Mouse (Mus musculus): ENCODE measurements at regions not wholly inside any gene's neighbourhood (a gene's known extent, or its start where the extent isn't known, plus 50 kb on each side); places are given as distances from the start of the nearest gene placed in this dataset.
A peak's percentile ranks its signal among the peaks of the same experiment; 100 is the strongest.

- ATAC-seq (ENCODE audit: insufficient number of reproducible peaks, insufficient read depth, low FRiP score, low read depth): peak; percentile 81
- Histone ChIP-seq H3K4me3 (ENCODE audit: low read depth, low read length) (no peak overlapping the region), H3K27ac (ENCODE audit: low read length) (no peak overlapping the region), H3K4me1 (ENCODE audit: control insufficient read depth, insufficient read depth, low read length) (0 out of 2 replicates have a peak, but pooled peaks cover 5% of the 10 kb centered on the region), H3K9me3 (ENCODE audit: control insufficient read depth, low read depth, low read length) (no peaks in the 10 kb centered on the region), H3K9ac (replicated peaks; ENCODE audit: low read depth, low read length) (no peak overlapping the region), H3K4me2 (replicated peaks; ENCODE audit: low read depth, low read length) (no peak overlapping the region), H3K27me3 (ENCODE audit: control insufficient read depth, insufficient read depth, low read length) (no peaks in the 10 kb centered on the region), H3K36me3 (ENCODE audit: control insufficient read depth, insufficient read depth, low read length) (no peaks in the 10 kb centered on the region)
- 74% methylated on average over 3 of the region's 3 CpGs for WGBS
Measured at GRCm38 (mm10) chr12:25169611-25170010, 72.7 kb upstream of the Id2 start.

GRCm38 (mm10) chr12:25168213-25168545, 71.2 kb upstream of the Id2 start:
- H3K9ac ChIP-seq (replicated peaks; ENCODE audit: low read depth, low read length): no peak overlapping the region
- H3K4me1 ChIP-seq (ENCODE audit: control insufficient read depth, insufficient read depth, low read length): peaks cover 9% of the 10 kb centered on the region; the same call in 1 of the 2 replicates
- no peaks in the 10 kb centered on the region for H3K27me3 ChIP-seq (ENCODE audit: control insufficient read depth, insufficient read depth, low read length)
- H3K27ac ChIP-seq (ENCODE audit: low read length): no peak overlapping the region
- no peak for ATAC-seq (ENCODE audit: insufficient number of reproducible peaks, insufficient read depth, low FRiP score, low read depth)
- no peak overlapping the region for H3K4me2 ChIP-seq (replicated peaks; ENCODE audit: low read depth, low read length)
- H3K4me3 ChIP-seq (ENCODE audit: low read depth, low read length): no peak overlapping the region
- no peaks in the 10 kb centered on the region for H3K9me3 ChIP-seq (ENCODE audit: control insufficient read depth, low read depth, low read length)
- H3K36me3 ChIP-seq (ENCODE audit: control insufficient read depth, insufficient read depth, low read length): no peaks in the 10 kb centered on the region
- WGBS: 59% methylated on average over 5 of the region's 5 CpGs

GRCm38 (mm10) chr12:25167504-25168212, 70.7 kb upstream of the Id2 start:
- no peak for ATAC-seq (ENCODE audit: insufficient number of reproducible peaks, insufficient read depth, low FRiP score, low read depth)
- H3K36me3 ChIP-seq (ENCODE audit: control insufficient read depth, insufficient read depth, low read length): no peaks in the 10 kb centered on the region
- no peak overlapping the region for H3K27ac ChIP-seq (ENCODE audit: low read length)
- 55% methylated on average over 12 of the region's 12 CpGs for WGBS
- H3K4me1 ChIP-seq (ENCODE audit: control insufficient read depth, insufficient read depth, low read length): peaks cover 9% of the 10 kb centered on the region; the same call in 1 of the 2 replicates
- no peak overlapping the region for H3K4me3 ChIP-seq (ENCODE audit: low read depth, low read length)
- H3K9ac ChIP-seq (replicated peaks; ENCODE audit: low read depth, low read length): no peak overlapping the region
- H3K4me2 ChIP-seq (replicated peaks; ENCODE audit: low read depth, low read length): no peak overlapping the region
- no peaks in the 10 kb centered on the region for H3K9me3 ChIP-seq (ENCODE audit: control insufficient read depth, low read depth, low read length)
- H3K27me3 ChIP-seq (ENCODE audit: control insufficient read depth, insufficient read depth, low read length): no peaks in the 10 kb centered on the region

- Histone ChIP-seq H3K36me3 (ENCODE audit: control insufficient read depth, insufficient read depth, low read length) (no peaks in the 10 kb centered on the region), H3K27me3 (ENCODE audit: control insufficient read depth, insufficient read depth, low read length) (no peaks in the 10 kb centered on the region), H3K27ac (ENCODE audit: low read length) (no peak overlapping the region), H3K4me3 (ENCODE audit: low read depth, low read length) (no peak overlapping the region), H3K4me1 (ENCODE audit: control insufficient read depth, insufficient read depth, low read length) (peaks cover 9% of the 10 kb centered on the region; the same call in 1 of the 2 replicates), H3K4me2 (replicated peaks; ENCODE audit: low read depth, low read length) (no peak overlapping the region), H3K9ac (replicated peaks; ENCODE audit: low read depth, low read length) (no peak overlapping the region), H3K9me3 (ENCODE audit: control insufficient read depth, low read depth, low read length) (no peaks in the 10 kb centered on the region)
- ATAC-seq (ENCODE audit: insufficient number of reproducible peaks, insufficient read depth, low FRiP score, low read depth): no peak
- WGBS: 72% methylated on average over 2 of the region's 2 CpGs
Measured at GRCm38 (mm10) chr12:25166525-25166924, 69.6 kb upstream of the Id2 start.

- no peak overlapping the region for H3K27ac ChIP-seq (ENCODE audit: low read length)
- WGBS: 93% methylated on average over 3 of the region's 3 CpGs
- no peak overlapping the region for H3K4me3 ChIP-seq (ENCODE audit: low read depth, low read length)
- H3K9ac ChIP-seq (replicated peaks; ENCODE audit: low read depth, low read length): no peak overlapping the region
- H3K4me2 ChIP-seq (replicated peaks; ENCODE audit: low read depth, low read length): no peak overlapping the region
- peaks cover 9% of the 10 kb centered on the region; the same call in 1 of the 2 replicates for H3K4me1 ChIP-seq (ENCODE audit: control insufficient read depth, insufficient read depth, low read length)
- no peaks in the 10 kb centered on the region for H3K9me3 ChIP-seq (ENCODE audit: control insufficient read depth, low read depth, low read length)
- no peak for ATAC-seq (ENCODE audit: insufficient number of reproducible peaks, insufficient read depth, low FRiP score, low read depth)
- no peaks in the 10 kb centered on the region for H3K36me3 ChIP-seq (ENCODE audit: control insufficient read depth, insufficient read depth, low read length)
- no peaks in the 10 kb centered on the region for H3K27me3 ChIP-seq (ENCODE audit: control insufficient read depth, insufficient read depth, low read length)
Measured at GRCm38 (mm10) chr12:25165650-25166049, 68.7 kb upstream of the Id2 start.

- Histone ChIP-seq H3K4me3 (ENCODE audit: low read depth, low read length) (no peak overlapping the region), H3K4me2 (replicated peaks; ENCODE audit: low read depth, low read length) (no peak overlapping the region), H3K4me1 (ENCODE audit: control insufficient read depth, insufficient read depth, low read length) (peaks cover 9% of the 10 kb centered on the region; the same call in 1 of the 2 replicates), H3K9me3 (ENCODE audit: control insufficient read depth, low read depth, low read length) (no peaks in the 10 kb centered on the region), H3K27ac (ENCODE audit: low read length) (no peak overlapping the region), H3K9ac (replicated peaks; ENCODE audit: low read depth, low read length) (no peak overlapping the region), H3K27me3 (ENCODE audit: control insufficient read depth, insufficient read depth, low read length) (no peaks in the 10 kb centered on the region), H3K36me3 (ENCODE audit: control insufficient read depth, insufficient read depth, low read length) (no peaks in the 10 kb centered on the region)
- no peak for ATAC-seq (ENCODE audit: insufficient number of reproducible peaks, insufficient read depth, low FRiP score, low read depth)
- WGBS: 60% methylated on average over 1 of the region's 1 CpGs
Measured at GRCm38 (mm10) chr12:25164724-25165123, 67.8 kb upstream of the Id2 start.

- no peak overlapping the region for H3K4me3 ChIP-seq (ENCODE audit: low read depth, low read length)
- no peaks in the 10 kb centered on the region for H3K27me3 ChIP-seq (ENCODE audit: control insufficient read depth, insufficient read depth, low read length)
- no peaks in the 10 kb centered on the region for H3K36me3 ChIP-seq (ENCODE audit: control insufficient read depth, insufficient read depth, low read length)
- no peaks in the 10 kb centered on the region for H3K9me3 ChIP-seq (ENCODE audit: control insufficient read depth, low read depth, low read length)
- no peak overlapping the region for H3K9ac ChIP-seq (replicated peaks; ENCODE audit: low read depth, low read length)
- peaks cover 9% of the 10 kb centered on the region; the same call in 1 of the 2 replicates for H3K4me1 ChIP-seq (ENCODE audit: control insufficient read depth, insufficient read depth, low read length)
- no peak overlapping the region for H3K4me2 ChIP-seq (replicated peaks; ENCODE audit: low read depth, low read length)
- 35% methylated on average over 6 of the region's 6 CpGs for whole genome bisulfite sequencing
- ATAC-seq (ENCODE audit: insufficient number of reproducible peaks, insufficient read depth, low FRiP score, low read depth): no peak
- H3K27ac ChIP-seq (ENCODE audit: low read length): no peak overlapping the region
Measured at GRCm38 (mm10) chr12:25163541-25163940, 66.6 kb upstream of the Id2 start.

- 81% methylated on average over 6 of the region's 6 CpGs for WGBS
- Histone ChIP-seq H3K4me1 (ENCODE audit: control insufficient read depth, insufficient read depth, low read length) (peaks cover 7% of the 10 kb centered on the region; the same call in 1 of the 2 replicates), H3K4me2 (replicated peaks; ENCODE audit: low read depth, low read length) (no peak overlapping the region), H3K4me3 (ENCODE audit: low read depth, low read length) (no peak overlapping the region), H3K27ac (ENCODE audit: low read length) (no peak overlapping the region), H3K9ac (replicated peaks; ENCODE audit: low read depth, low read length) (no peak overlapping the region), H3K9me3 (ENCODE audit: control insufficient read depth, low read depth, low read length) (no peaks in the 10 kb centered on the region), H3K36me3 (ENCODE audit: control insufficient read depth, insufficient read depth, low read length) (no peaks in the 10 kb centered on the region), H3K27me3 (ENCODE audit: control insufficient read depth, insufficient read depth, low read length) (no peaks in the 10 kb centered on the region)
- no peak for ATAC-seq (ENCODE audit: insufficient number of reproducible peaks, insufficient read depth, low FRiP score, low read depth)
Measured at GRCm38 (mm10) chr12:25162843-25163242, 65.9 kb upstream of the Id2 start.

GRCm38 (mm10) chr12:25161939-25162338, 65.0 kb upstream of the Id2 start:
- no peak for ATAC-seq (ENCODE audit: insufficient number of reproducible peaks, insufficient read depth, low FRiP score, low read depth)
- H3K36me3 ChIP-seq (ENCODE audit: control insufficient read depth, insufficient read depth, low read length): no peaks in the 10 kb centered on the region
- H3K4me1 ChIP-seq (ENCODE audit: control insufficient read depth, insufficient read depth, low read length): peaks cover 4% of the 10 kb centered on the region; the same call in 1 of the 2 replicates

More at GRCm38 (mm10) chr12:25161939-25162338, 65.0 kb upstream of the Id2 start:
- Histone ChIP-seq H3K4me3 (ENCODE audit: low read depth, low read length) (no peak overlapping the region), H3K4me2 (replicated peaks; ENCODE audit: low read depth, low read length) (no peak overlapping the region), H3K9ac (replicated peaks; ENCODE audit: low read depth, low read length) (no peak overlapping the region), H3K9me3 (ENCODE audit: control insufficient read depth, low read depth, low read length) (no peaks in the 10 kb centered on the region), H3K27me3 (ENCODE audit: control insufficient read depth, insufficient read depth, low read length) (no peaks in the 10 kb centered on the region), H3K27ac (ENCODE audit: low read length) (no peak overlapping the region)
- 78% methylated on average over 6 of the region's 6 CpGs for WGBS
